Mouse (Mus musculus): ENCODE data around the gene Gpr146. TPM values are rescaled to one million over a fixed set of nuclear protein-coding genes. Genes with fewer than 3 reads are reported as not detected.

Gene Gpr146
- polyA plus RNA-seq, 1 experiment from 2014 or later: 18.8 TPM

- Histone ChIP-seq H3K9me3 (replicated peaks) (no peaks in the 10 kb centered on the region), H3K27ac (peak overlapping the region; percentile 100), H3K36me3 (no peaks in the 10 kb centered on the region), H3K4me1 (replicated peaks) (peaks cover 95% of the 10 kb centered on the region), H3K4me3 (replicated peaks) (peak overlapping the region; percentile 72), H3K4me2 (peak overlapping the region; percentile 93), H3K27me3 (no peaks in the 10 kb centered on the region), H3K9ac (peak overlapping the region; percentile 93)
- peak; percentile 92 for DNase-seq
- under 1% methylated on average over 39 of the region's 39 CpGs for WGBS (ENCODE audit: insufficient replicate concordance)
- ATAC-seq (ENCODE audit: low read depth): peak; percentile 87
These were observed 5.7 kb upstream of the Gpr146 start for GRCm38 (mm10) chr5:139371631-139372401.

DNA sequence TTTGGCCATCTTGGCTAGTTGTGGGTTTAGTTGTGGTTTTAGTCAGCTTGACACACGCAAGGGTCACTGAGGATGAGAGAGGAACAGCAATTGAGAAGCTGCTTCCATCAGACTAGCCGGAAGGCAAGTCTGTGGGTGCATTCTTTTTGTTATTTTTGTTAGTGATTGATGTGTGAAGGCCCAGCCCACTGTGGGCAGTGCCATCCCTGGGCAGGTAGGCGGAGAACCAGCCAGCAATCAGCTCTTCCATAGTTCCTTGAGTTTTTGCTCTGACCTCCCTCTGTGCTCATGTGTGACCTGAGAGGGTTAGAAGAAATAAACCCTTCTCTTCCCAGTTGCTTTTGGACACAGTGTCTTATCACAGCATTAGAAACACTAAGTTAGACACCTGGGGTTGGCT is 4.4 kb upstream of the Gpr146 start:
- peak overlapping the region; percentile 93 for H3K4me2 ChIP-seq
- peak overlapping the region; percentile 93; the same call in 1 of the 2 replicates for H3K9ac ChIP-seq
- DNase-seq (no peak), ATAC-seq (ENCODE audit: low read depth) (no peak)
- no peaks in the 10 kb centered on the region for H3K9me3 ChIP-seq (replicated peaks)
- H3K36me3 ChIP-seq: no peaks in the 10 kb centered on the region
- no peak overlapping the region for H3K4me3 ChIP-seq (replicated peaks)
- H3K4me1 ChIP-seq (replicated peaks): peaks cover 95% of the 10 kb centered on the region
- peak overlapping the region; percentile 100 for H3K27ac ChIP-seq
- H3K27me3 ChIP-seq: no peaks in the 10 kb centered on the region
- WGBS (ENCODE audit: insufficient replicate concordance): 63% methylated on average over 3 of the region's 3 CpGs

DNA sequence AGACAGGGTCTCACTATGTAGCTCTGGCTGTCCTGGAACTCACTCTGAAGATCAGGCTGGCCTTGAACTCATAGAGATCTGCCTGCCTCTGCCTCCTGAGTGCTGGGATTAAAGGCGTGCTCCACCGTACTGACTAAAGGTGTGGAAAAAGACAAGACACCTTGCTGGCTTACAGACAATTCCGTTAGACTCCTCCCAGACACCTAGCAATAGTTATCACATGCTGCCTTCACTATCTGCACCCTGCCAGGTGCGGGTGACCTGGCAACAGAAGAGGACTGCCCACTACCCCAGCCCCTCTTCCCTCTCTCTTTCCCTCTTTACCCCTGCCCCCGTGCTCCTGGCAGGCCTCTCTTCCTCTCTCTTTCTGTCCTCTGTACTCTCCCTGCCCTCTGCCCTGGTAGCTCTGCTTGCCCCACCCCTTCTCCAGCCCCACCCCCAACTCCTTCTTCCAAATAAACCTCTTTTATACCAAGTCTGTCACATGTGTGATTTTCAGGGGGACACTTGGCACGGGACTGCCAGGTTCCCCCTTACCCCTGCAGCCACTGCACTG is 3.5 kb upstream of the Gpr146 start:
- no peaks in the 10 kb centered on the region for H3K27me3 ChIP-seq
- H3K4me2 ChIP-seq: 0 out of 2 replicates have a peak overlapping the region, but pooled peaks have one; percentile 19
- no peaks in the 10 kb centered on the region for H3K9me3 ChIP-seq (replicated peaks)
- WGBS (ENCODE audit: insufficient replicate concordance): 48% methylated on average over 6 of the region's 6 CpGs
- H3K4me1 ChIP-seq (replicated peaks): peaks cover 95% of the 10 kb centered on the region
- H3K27ac ChIP-seq: peak overlapping the region; percentile 100
- no peak overlapping the region for H3K4me3 ChIP-seq (replicated peaks)
- no peak for DNase-seq
- H3K36me3 ChIP-seq: no peaks in the 10 kb centered on the region
- no peak for ATAC-seq (ENCODE audit: low read depth)
- peak overlapping the region; percentile 33; the same call in 1 of the 2 replicates for H3K9ac ChIP-seq

- H3K36me3 ChIP-seq: no peaks in the 10 kb centered on the region
- H3K4me1 ChIP-seq (replicated peaks): peaks cover 97% of the 10 kb centered on the region
- ATAC-seq (ENCODE audit: low read depth) (no peak), DNase-seq (no peak)
- H3K27ac ChIP-seq: peak overlapping the region; percentile 100
- 70% methylated on average over 2 of the region's 2 CpGs for WGBS (ENCODE audit: insufficient replicate concordance)
- 0 out of 2 replicates have a peak overlapping the region, but pooled peaks have one; percentile 33 for H3K9ac ChIP-seq
- no peaks in the 10 kb centered on the region for H3K9me3 ChIP-seq (replicated peaks)
- no peak overlapping the region for H3K4me3 ChIP-seq (replicated peaks)
- no peak overlapping the region for H3K4me2 ChIP-seq
- H3K27me3 ChIP-seq: no peaks in the 10 kb centered on the region
These were observed 2.7 kb upstream of the Gpr146 start for GRCm38 (mm10) chr5:139374841-139375240.

- Histone ChIP-seq H3K27me3 (no peaks in the 10 kb centered on the region), H3K36me3 (peaks cover under 1% of the 10 kb centered on the region; the same call in 1 of the 2 replicates), H3K27ac (peak overlapping the region; percentile 100), H3K9me3 (replicated peaks) (no peaks in the 10 kb centered on the region), H3K4me3 (replicated peaks) (no peak overlapping the region), H3K9ac (peak overlapping the region; percentile 97), H3K4me1 (replicated peaks) (peaks cover 93% of the 10 kb centered on the region), H3K4me2 (0 out of 2 replicates have a peak overlapping the region, but pooled peaks have one; percentile 42)
- ATAC-seq (ENCODE audit: low read depth): no peak
- no peak for DNase-seq
- 59% methylated on average over 7 of the region's 7 CpGs for WGBS (ENCODE audit: insufficient replicate concordance)
These were observed 717 bp downstream of the Gpr146 start for GRCm38 (mm10) chr5:139378271-139378556.

DNA sequence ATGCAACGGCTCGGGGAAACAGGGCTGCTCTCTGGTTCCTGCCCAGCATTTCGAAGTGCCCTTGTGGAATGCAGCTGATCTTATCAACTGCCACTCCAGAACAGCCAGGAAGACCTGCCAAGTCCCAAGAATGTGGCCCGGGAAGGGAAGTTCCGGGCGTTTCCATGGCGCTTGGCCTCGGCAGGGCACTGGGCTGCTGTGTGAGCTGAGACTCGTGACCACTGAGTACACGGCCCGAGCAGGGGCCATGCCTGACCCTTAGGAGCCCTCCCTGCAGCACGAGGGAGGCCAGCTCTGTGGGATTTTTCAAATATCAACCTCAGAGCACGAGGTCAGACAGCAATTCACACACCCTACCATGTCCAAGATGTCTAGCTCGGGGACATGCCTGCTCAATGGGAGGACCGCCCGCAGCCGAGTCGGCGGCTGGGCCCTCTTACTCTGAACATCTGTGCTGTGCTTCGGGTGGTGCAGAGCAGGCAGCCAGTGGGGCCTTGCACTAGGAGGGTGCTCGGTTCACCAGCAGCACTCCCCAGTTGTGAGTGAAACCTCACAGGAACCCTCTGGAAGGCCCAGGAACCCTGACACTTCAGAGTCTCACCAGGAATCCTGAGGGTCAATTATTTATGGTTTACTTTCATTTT is 1.6 kb downstream of the Gpr146 start:
- DNase-seq (no peak), ATAC-seq (ENCODE audit: low read depth) (no peak)
- peaks cover 93% of the 10 kb centered on the region for H3K4me1 ChIP-seq (replicated peaks)
- peaks cover 8% of the 10 kb centered on the region for H3K36me3 ChIP-seq
- H3K27me3 ChIP-seq: no peaks in the 10 kb centered on the region
- peak overlapping the region; percentile 100 for H3K27ac ChIP-seq
- peak overlapping the region; percentile 98 for H3K4me3 ChIP-seq (replicated peaks)
- H3K9me3 ChIP-seq (replicated peaks): no peaks in the 10 kb centered on the region
- WGBS (ENCODE audit: insufficient replicate concordance): 13% methylated on average over 21 of the region's 21 CpGs
- peak overlapping the region; percentile 89 for H3K4me2 ChIP-seq
- peak overlapping the region; percentile 97 for H3K9ac ChIP-seq

- peak overlapping the region; percentile 89 for H3K4me2 ChIP-seq
- H3K4me1 ChIP-seq (replicated peaks): peaks cover 93% of the 10 kb centered on the region
- H3K36me3 ChIP-seq: peaks cover 16% of the 10 kb centered on the region
- peak overlapping the region; percentile 100 for H3K27ac ChIP-seq
- H3K9ac ChIP-seq: peak overlapping the region; percentile 97
- DNase-seq: no peak
- 2% methylated on average over 8 of the region's 8 CpGs for WGBS (ENCODE audit: insufficient replicate concordance)
- peak; percentile 6 for ATAC-seq (ENCODE audit: low read depth)
- H3K4me3 ChIP-seq (replicated peaks): peak overlapping the region; percentile 98
- no peaks in the 10 kb centered on the region for H3K27me3 ChIP-seq
- H3K9me3 ChIP-seq (replicated peaks): no peaks in the 10 kb centered on the region
These were observed 2.4 kb downstream of the Gpr146 start for GRCm38 (mm10) chr5:139379771-139380384.

GRCm38 (mm10) chr5:139380385-139381248 is 3.1 kb downstream of the Gpr146 start:
- Histone ChIP-seq H3K27me3 (no peaks in the 10 kb centered on the region), H3K36me3 (peaks cover 23% of the 10 kb centered on the region), H3K9me3 (replicated peaks) (no peaks in the 10 kb centered on the region), H3K27ac (peak overlapping the region; percentile 100), H3K4me3 (replicated peaks) (peak overlapping the region; percentile 98), H3K4me2 (peak overlapping the region; percentile 89), H3K4me1 (replicated peaks) (peaks cover 93% of the 10 kb centered on the region), H3K9ac (peak overlapping the region; percentile 97)
- ATAC-seq (ENCODE audit: low read depth): peak; percentile 71
- peak; percentile 95 for DNase-seq
- WGBS (ENCODE audit: insufficient replicate concordance): under 1% methylated on average over 73 of the region's 73 CpGs

DNA sequence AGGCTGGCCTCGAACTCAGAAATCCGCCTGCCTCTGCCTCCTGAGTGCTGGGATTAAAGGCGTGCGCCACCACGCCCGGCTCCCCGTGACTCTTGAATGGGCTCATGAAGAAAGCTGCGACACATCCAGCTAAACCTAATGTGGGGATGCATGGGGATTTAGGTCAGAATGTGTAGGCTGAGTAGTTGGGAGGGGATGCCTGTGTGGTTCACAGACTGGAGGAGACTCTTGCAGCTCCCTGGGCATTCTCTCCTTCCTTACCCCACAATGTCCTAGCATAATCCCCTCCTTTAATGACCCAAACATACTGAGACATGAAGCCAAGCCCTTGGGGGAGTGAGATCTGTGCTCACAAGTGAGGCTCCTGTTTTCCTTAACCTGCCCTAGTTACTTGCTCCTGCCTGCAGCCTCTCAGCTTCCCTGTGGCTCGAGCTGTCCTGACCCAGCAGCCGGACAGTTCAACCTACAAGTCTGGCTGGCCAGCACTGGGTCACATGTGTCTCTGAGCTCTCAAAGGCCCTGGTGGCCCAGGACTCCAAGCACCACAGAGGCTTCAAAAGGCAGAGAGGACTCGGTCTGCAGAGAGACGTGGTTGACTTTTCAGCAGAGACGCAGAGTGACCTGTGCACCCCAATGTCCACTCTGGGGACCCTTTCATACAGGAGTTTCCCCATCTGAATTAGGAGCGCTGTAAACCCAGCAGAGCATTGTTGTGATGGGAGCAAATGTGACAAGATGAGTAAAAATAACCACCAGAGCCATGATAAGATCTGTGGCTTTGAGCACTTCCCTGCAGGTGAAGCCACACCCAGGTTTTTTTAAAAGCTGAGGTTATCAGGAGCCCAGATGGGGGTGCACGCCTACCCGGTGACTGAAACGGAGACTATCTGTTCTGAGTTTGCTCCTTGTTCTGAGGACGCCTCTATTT is 4.4 kb downstream of the Gpr146 start:
- peak; percentile 59 for ATAC-seq (ENCODE audit: low read depth)
- 27% methylated on average over 18 of the region's 18 CpGs for WGBS (ENCODE audit: insufficient replicate concordance)
- H3K9me3 ChIP-seq (replicated peaks): no peaks in the 10 kb centered on the region
- no peaks in the 10 kb centered on the region for H3K27me3 ChIP-seq
- peak overlapping the region; percentile 97 for H3K9ac ChIP-seq
- H3K36me3 ChIP-seq: peaks cover 33% of the 10 kb centered on the region
- H3K27ac ChIP-seq: peak overlapping the region; percentile 100
- H3K4me3 ChIP-seq (replicated peaks): peak overlapping the region; percentile 98
- H3K4me1 ChIP-seq (replicated peaks): peaks cover 93% of the 10 kb centered on the region
- H3K4me2 ChIP-seq: peak overlapping the region; percentile 89
- DNase-seq: peak; percentile 85

- DNase-seq (peak; percentile 81), ATAC-seq (ENCODE audit: low read depth) (peak; percentile 68)
- Histone ChIP-seq H3K9ac (peak overlapping the region; percentile 97), H3K4me1 (replicated peaks) (peaks cover 93% of the 10 kb centered on the region), H3K4me3 (replicated peaks) (peak overlapping the region; percentile 98), H3K27me3 (no peaks in the 10 kb centered on the region), H3K4me2 (peak overlapping the region; percentile 89), H3K36me3 (peaks cover 34% of the 10 kb centered on the region), H3K27ac (peak overlapping the region; percentile 100), H3K9me3 (replicated peaks) (no peaks in the 10 kb centered on the region)
- WGBS (ENCODE audit: insufficient replicate concordance): 6% methylated on average over 8 of the region's 8 CpGs
These were observed 5.3 kb downstream of the Gpr146 start for GRCm38 (mm10) chr5:139382760-139383159.
